Mouse (Mus musculus): ENCODE measurements around the gene Tbc1d19. TPM values are rescaled to one million over a fixed set of nuclear protein-coding genes. Genes with fewer than 3 reads are reported as not detected.

Tbc1d19 gene
- polyA plus RNA-seq, 1 experiment from 2014 or later, result 58.9 TPM

- Histone ChIP-seq H3K4me2 (ENCODE audit: low read depth, low read length) (no peak overlapping the region), H3K27me3 (ENCODE audit: control insufficient read depth, insufficient read depth, low read depth, low read length) (no peaks in the 10 kb centered on the region), H3K27ac (ENCODE audit: low read length) (peak overlapping the region; percentile 74), H3K4me1 (replicated peaks; ENCODE audit: control insufficient read depth, insufficient read depth, low read length) (peaks cover 16% of the 10 kb centered on the region), H3K4me3 (ENCODE audit: low read length) (no peak overlapping the region), H3K9ac (ENCODE audit: low read length) (no peak overlapping the region), H3K9me3 (ENCODE audit: control insufficient read depth, low read length) (no peaks in the 10 kb centered on the region), H3K36me3 (ENCODE audit: control insufficient read depth, insufficient read depth, low read length) (0 out of 2 replicates have a peak, but pooled peaks cover 2% of the 10 kb centered on the region)
- ATAC-seq (ENCODE audit: low read depth), result peak; percentile 87
- 36% methylated on average over 4 of the region's 4 CpGs for WGBS
Measured at GRCm38 (mm10) chr5:53880724-53881123, 71.3 kb downstream of the Tbc1d19 start.

DNA sequence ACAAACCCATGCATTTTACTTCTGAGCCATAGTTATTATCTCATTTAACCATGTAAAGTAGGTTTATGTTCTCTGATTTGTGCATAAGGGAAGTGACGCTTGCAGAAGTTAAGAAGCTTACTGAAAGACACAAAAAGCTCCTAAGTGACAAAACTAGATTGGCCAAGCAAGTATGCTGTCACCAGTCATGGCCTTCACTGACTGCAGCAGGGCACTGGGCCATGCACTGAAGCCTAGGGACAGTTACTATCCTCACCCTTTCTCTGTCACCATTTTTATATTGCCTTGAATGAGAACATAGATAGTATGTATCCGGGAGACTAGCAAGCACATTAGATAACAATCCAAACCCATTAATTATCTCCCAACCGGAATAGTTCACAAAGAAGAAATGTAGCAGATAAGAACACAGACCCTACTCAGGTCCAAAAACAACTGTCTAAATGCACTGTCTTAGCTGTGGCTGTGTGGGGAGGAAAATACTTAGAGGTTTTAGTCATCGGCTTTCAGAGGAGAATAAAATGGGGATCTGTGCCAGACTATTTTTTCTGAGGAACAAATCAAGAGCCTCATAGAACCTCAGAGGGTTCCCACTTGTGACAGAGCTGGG lies 72.1 kb downstream of the Tbc1d19 start:
- no peak overlapping the region for H3K9ac ChIP-seq (ENCODE audit: low read length)
- peak overlapping the region; percentile 48 for H3K27ac ChIP-seq (ENCODE audit: low read length)
- H3K4me3 ChIP-seq (ENCODE audit: low read length), result no peak overlapping the region
- H3K9me3 ChIP-seq (ENCODE audit: control insufficient read depth, low read length), result no peaks in the 10 kb centered on the region
- no peaks in the 10 kb centered on the region for H3K27me3 ChIP-seq (ENCODE audit: control insufficient read depth, insufficient read depth, low read depth, low read length)
- 55% methylated on average over 4 of the region's 4 CpGs for WGBS
- peak; percentile 33; the same call in 1 of the 2 replicates for ATAC-seq (ENCODE audit: low read depth)
- 0 out of 2 replicates have a peak, but pooled peaks cover 2% of the 10 kb centered on the region for H3K36me3 ChIP-seq (ENCODE audit: control insufficient read depth, insufficient read depth, low read length)
- H3K4me2 ChIP-seq (ENCODE audit: low read depth, low read length), result no peak overlapping the region
- H3K4me1 ChIP-seq (replicated peaks; ENCODE audit: control insufficient read depth, insufficient read depth, low read length), result peaks cover 16% of the 10 kb centered on the region

DNA sequence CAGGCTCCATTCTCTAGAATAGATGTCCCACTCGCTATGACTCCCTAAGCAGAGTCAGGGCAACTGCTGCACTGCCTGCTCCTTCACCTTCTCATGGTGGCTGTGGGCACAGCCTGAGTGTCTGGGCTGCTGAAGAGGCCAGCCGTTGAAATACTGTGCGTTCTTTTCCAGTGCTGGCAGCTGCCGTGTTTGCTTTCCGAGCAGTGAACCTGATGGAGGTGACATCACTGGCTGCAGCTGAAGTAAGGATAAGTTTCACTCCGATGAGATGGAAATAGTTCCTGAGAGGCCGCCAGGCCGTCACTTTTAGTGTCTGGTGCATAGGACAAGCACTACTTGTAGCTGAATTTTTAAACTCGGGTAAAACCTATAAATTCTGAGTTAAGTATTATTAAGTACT lies 92.0 kb downstream of the Tbc1d19 start:
- no peak overlapping the region for H3K27ac ChIP-seq (ENCODE audit: low read length)
- H3K4me2 ChIP-seq (ENCODE audit: low read depth, low read length), result no peak overlapping the region
- peaks cover 3% of the 10 kb centered on the region for H3K36me3 ChIP-seq (ENCODE audit: control insufficient read depth, insufficient read depth, low read length)
- H3K4me1 ChIP-seq (replicated peaks; ENCODE audit: control insufficient read depth, insufficient read depth, low read length), result peaks cover 2% of the 10 kb centered on the region; the same call in 1 of the 2 replicates
- H3K4me3 ChIP-seq (ENCODE audit: low read length), result no peak overlapping the region
- peak; percentile 76 for ATAC-seq (ENCODE audit: low read depth)
- WGBS, result 50% methylated on average over 9 of the region's 9 CpGs
- no peaks in the 10 kb centered on the region for H3K9me3 ChIP-seq (ENCODE audit: control insufficient read depth, low read length)
- H3K27me3 ChIP-seq (ENCODE audit: control insufficient read depth, insufficient read depth, low read depth, low read length), result no peaks in the 10 kb centered on the region
- H3K9ac ChIP-seq (ENCODE audit: low read length), result no peak overlapping the region

DNA sequence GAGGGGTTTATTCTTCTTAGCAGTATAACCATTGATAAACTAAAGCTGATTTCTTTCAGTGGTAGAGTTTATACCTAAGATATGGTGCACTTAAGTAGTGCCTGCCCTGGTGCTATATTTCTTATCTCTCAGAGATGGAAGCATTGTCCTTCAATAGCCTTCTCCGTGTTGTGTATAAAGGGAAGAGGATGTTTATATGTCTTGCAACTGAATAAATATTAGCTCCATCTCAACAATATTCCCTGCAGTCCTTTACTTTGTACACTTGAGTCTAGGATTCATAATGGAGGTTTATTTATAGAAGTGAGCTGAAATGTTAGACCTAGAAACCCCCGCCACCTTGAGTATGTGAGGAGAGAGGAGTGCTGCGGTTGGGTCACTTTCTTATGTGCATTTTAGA lies 93.4 kb downstream of the Tbc1d19 start:
- Histone ChIP-seq H3K4me3 (ENCODE audit: low read length) (no peak overlapping the region), H3K36me3 (ENCODE audit: control insufficient read depth, insufficient read depth, low read length) (peaks cover 3% of the 10 kb centered on the region), H3K27ac (ENCODE audit: low read length) (peak overlapping the region; percentile 44), H3K4me1 (replicated peaks; ENCODE audit: control insufficient read depth, insufficient read depth, low read length) (peaks cover 2% of the 10 kb centered on the region; the same call in 1 of the 2 replicates), H3K9me3 (ENCODE audit: control insufficient read depth, low read length) (no peaks in the 10 kb centered on the region), H3K4me2 (ENCODE audit: low read depth, low read length) (no peak overlapping the region), H3K27me3 (ENCODE audit: control insufficient read depth, insufficient read depth, low read depth, low read length) (no peaks in the 10 kb centered on the region), H3K9ac (ENCODE audit: low read length) (no peak overlapping the region)
- no peak; the same call in 1 of the 2 replicates for ATAC-seq (ENCODE audit: low read depth)
- 51% methylated on average over 3 of the region's 3 CpGs for WGBS

DNA sequence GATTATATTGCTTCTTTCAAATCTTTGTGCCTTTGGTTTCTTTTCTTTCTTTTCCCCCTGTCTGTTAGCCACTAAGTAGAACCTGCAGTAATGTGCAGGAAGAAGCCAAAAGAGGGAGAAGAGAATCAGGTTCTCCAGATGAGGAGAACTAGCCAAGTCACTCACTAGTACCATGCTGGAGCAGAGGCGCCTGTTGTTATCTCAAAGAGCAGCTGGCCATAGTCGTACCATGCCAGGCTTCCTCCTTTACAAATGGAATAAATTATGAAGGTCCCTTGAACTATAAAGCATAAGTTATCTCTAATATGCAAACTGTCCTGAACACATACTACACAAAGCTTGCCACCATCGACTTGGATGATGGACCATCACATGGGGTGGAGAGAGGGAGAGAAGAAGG lies 99.8 kb downstream of the Tbc1d19 start:
- WGBS, result 79% methylated on average over 3 of the region's 3 CpGs
- ATAC-seq (ENCODE audit: low read depth), result no peak
- Histone ChIP-seq H3K9me3 (ENCODE audit: control insufficient read depth, low read length) (no peaks in the 10 kb centered on the region), H3K4me1 (replicated peaks; ENCODE audit: control insufficient read depth, insufficient read depth, low read length) (no peaks in the 10 kb centered on the region), H3K27me3 (ENCODE audit: control insufficient read depth, insufficient read depth, low read depth, low read length) (no peaks in the 10 kb centered on the region), H3K36me3 (ENCODE audit: control insufficient read depth, insufficient read depth, low read length) (no peaks in the 10 kb centered on the region), H3K9ac (ENCODE audit: low read length) (no peak overlapping the region), H3K4me2 (ENCODE audit: low read depth, low read length) (no peak overlapping the region), H3K4me3 (ENCODE audit: low read length) (no peak overlapping the region), H3K27ac (ENCODE audit: low read length) (no peak overlapping the region)

- H3K4me3 ChIP-seq (ENCODE audit: low read length), result no peak overlapping the region
- no peak overlapping the region for H3K4me2 ChIP-seq (ENCODE audit: low read depth, low read length)
- H3K9me3 ChIP-seq (ENCODE audit: control insufficient read depth, low read length), result no peaks in the 10 kb centered on the region
- no peak overlapping the region for H3K27ac ChIP-seq (ENCODE audit: low read length)
- H3K9ac ChIP-seq (ENCODE audit: low read length), result no peak overlapping the region
- 87% methylated on average over 2 of the region's 2 CpGs for WGBS
- no peak for ATAC-seq (ENCODE audit: low read depth)
- H3K27me3 ChIP-seq (ENCODE audit: control insufficient read depth, insufficient read depth, low read depth, low read length), result no peaks in the 10 kb centered on the region
- H3K4me1 ChIP-seq (replicated peaks; ENCODE audit: control insufficient read depth, insufficient read depth, low read length), result peaks cover 5% of the 10 kb centered on the region; the same call in 1 of the 2 replicates
- H3K36me3 ChIP-seq (ENCODE audit: control insufficient read depth, insufficient read depth, low read length), result no peaks in the 10 kb centered on the region
Measured at GRCm38 (mm10) chr5:53920416-53920815, 111.0 kb downstream of the Tbc1d19 start.

- Histone ChIP-seq H3K9me3 (ENCODE audit: control insufficient read depth, low read length) (no peaks in the 10 kb centered on the region), H3K27me3 (ENCODE audit: control insufficient read depth, insufficient read depth, low read depth, low read length) (no peaks in the 10 kb centered on the region), H3K36me3 (ENCODE audit: control insufficient read depth, insufficient read depth, low read length) (no peaks in the 10 kb centered on the region), H3K4me1 (replicated peaks; ENCODE audit: control insufficient read depth, insufficient read depth, low read length) (peaks cover 12% of the 10 kb centered on the region), H3K4me2 (ENCODE audit: low read depth, low read length) (no peak overlapping the region), H3K27ac (ENCODE audit: low read length) (no peak overlapping the region), H3K9ac (ENCODE audit: low read length) (no peak overlapping the region), H3K4me3 (ENCODE audit: low read length) (no peak overlapping the region)
- peak; percentile 49 for ATAC-seq (ENCODE audit: low read depth)
- WGBS, result 55% methylated on average over 10 of the region's 10 CpGs
Measured at GRCm38 (mm10) chr5:53922149-53922904, 112.9 kb downstream of the Tbc1d19 start.

GRCm38 (mm10) chr5:53924005-53924404 lies 114.6 kb downstream of the Tbc1d19 start:
- no peak overlapping the region for H3K4me2 ChIP-seq (ENCODE audit: low read depth, low read length)
- H3K4me3 ChIP-seq (ENCODE audit: low read length), result no peak overlapping the region
- peaks cover 14% of the 10 kb centered on the region for H3K4me1 ChIP-seq (replicated peaks; ENCODE audit: control insufficient read depth, insufficient read depth, low read length)
- H3K9me3 ChIP-seq (ENCODE audit: control insufficient read depth, low read length), result no peaks in the 10 kb centered on the region
- WGBS, result 45% methylated on average over 4 of the region's 4 CpGs
- H3K9ac ChIP-seq (ENCODE audit: low read length), result no peak overlapping the region
- no peaks in the 10 kb centered on the region for H3K36me3 ChIP-seq (ENCODE audit: control insufficient read depth, insufficient read depth, low read length)
- 0 out of 2 replicates have a peak, but pooled peaks have one; percentile 23 for ATAC-seq (ENCODE audit: low read depth)
- no peaks in the 10 kb centered on the region for H3K27me3 ChIP-seq (ENCODE audit: control insufficient read depth, insufficient read depth, low read depth, low read length)
- no peak overlapping the region for H3K27ac ChIP-seq (ENCODE audit: low read length)

GRCm38 (mm10) chr5:53926301-53926855 lies 117.0 kb downstream of the Tbc1d19 start:
- Histone ChIP-seq H3K4me3 (ENCODE audit: low read length) (no peak overlapping the region), H3K4me2 (ENCODE audit: low read depth, low read length) (no peak overlapping the region), H3K9me3 (ENCODE audit: control insufficient read depth, low read length) (no peaks in the 10 kb centered on the region), H3K36me3 (ENCODE audit: control insufficient read depth, insufficient read depth, low read length) (no peaks in the 10 kb centered on the region), H3K9ac (ENCODE audit: low read length) (no peak overlapping the region), H3K4me1 (replicated peaks; ENCODE audit: control insufficient read depth, insufficient read depth, low read length) (peaks cover 16% of the 10 kb centered on the region), H3K27ac (ENCODE audit: low read length) (no peak overlapping the region), H3K27me3 (ENCODE audit: control insufficient read depth, insufficient read depth, low read depth, low read length) (no peaks in the 10 kb centered on the region)
- ATAC-seq (ENCODE audit: low read depth), result no peak
- WGBS, result 31% methylated on average over 11 of the region's 11 CpGs

Measured in lung, embryonic 16.5 days (tissue).